Mouse (Mus musculus): Measurements from ENCODE around the gene Akap2. TPM values are rescaled to one million over a fixed set of nuclear protein-coding genes. Genes with fewer than 3 reads are reported as not detected.
A peak's percentile ranks its signal among the peaks of the same experiment; 100 is the strongest.

The Akap2 gene
- polyA plus RNA-seq, 1 experiment from 2014 or later: 48.5 TPM

DNA sequence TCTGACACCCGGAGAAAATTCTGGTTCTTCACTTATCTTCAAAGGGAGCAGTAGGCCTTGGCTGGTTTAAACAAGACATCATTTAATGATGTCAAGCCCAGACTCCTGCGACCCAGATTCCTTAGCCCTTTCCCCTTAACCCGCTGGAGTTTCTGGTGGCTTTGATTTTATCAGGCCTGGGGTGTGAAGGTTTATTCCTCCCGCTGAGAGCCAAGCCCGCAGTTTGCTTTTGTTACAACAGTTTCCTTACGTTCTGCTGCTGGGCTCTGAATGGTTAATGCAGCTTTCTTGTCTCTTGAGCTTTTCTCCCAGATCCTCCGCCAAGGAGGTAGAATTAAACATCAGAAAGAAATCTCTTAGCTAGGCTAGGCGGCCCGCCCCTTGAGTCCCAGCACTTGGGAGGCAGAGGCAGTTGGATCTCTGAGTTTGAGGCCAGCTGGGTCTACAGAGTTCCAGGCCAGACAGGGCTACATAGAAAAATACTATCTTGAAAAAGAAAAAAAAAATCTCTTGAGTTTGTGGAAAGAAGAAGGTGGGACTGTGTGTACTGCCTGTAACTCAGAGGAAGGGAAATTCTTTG is 135.1 kb downstream of the Akap2 start:
- ATAC-seq (replicated peaks; ENCODE audit: insufficient number of reproducible peaks, insufficient read depth, low FRiP score, low read depth): no peak
- Histone ChIP-seq H3K9me3 (replicated peaks) (no peaks in the 10 kb centered on the region), H3K4me3 (no peak overlapping the region), H3K36me3 (peaks cover 48% of the 10 kb centered on the region), H3K27ac (no peak overlapping the region), H3K4me1 (replicated peaks) (peaks cover 47% of the 10 kb centered on the region), H3K9ac (no peak overlapping the region), H3K27me3 (no peaks in the 10 kb centered on the region), H3K4me2 (no peak overlapping the region)
- WGBS: 37% methylated on average over 9 of the region's 9 CpGs

- no peak for ATAC-seq (replicated peaks; ENCODE audit: insufficient number of reproducible peaks, insufficient read depth, low FRiP score, low read depth)
- Histone ChIP-seq H3K9me3 (replicated peaks) (no peaks in the 10 kb centered on the region), H3K4me3 (no peak overlapping the region), H3K27ac (no peak overlapping the region), H3K36me3 (peaks cover 55% of the 10 kb centered on the region), H3K4me1 (replicated peaks) (peaks cover 40% of the 10 kb centered on the region), H3K9ac (no peak overlapping the region), H3K27me3 (no peaks in the 10 kb centered on the region), H3K4me2 (no peak overlapping the region)
- WGBS: 80% methylated on average over 6 of the region's 6 CpGs
Observed at GRCm38 (mm10) chr4:57854181-57854580, 136.7 kb downstream of the Akap2 start.

DNA sequence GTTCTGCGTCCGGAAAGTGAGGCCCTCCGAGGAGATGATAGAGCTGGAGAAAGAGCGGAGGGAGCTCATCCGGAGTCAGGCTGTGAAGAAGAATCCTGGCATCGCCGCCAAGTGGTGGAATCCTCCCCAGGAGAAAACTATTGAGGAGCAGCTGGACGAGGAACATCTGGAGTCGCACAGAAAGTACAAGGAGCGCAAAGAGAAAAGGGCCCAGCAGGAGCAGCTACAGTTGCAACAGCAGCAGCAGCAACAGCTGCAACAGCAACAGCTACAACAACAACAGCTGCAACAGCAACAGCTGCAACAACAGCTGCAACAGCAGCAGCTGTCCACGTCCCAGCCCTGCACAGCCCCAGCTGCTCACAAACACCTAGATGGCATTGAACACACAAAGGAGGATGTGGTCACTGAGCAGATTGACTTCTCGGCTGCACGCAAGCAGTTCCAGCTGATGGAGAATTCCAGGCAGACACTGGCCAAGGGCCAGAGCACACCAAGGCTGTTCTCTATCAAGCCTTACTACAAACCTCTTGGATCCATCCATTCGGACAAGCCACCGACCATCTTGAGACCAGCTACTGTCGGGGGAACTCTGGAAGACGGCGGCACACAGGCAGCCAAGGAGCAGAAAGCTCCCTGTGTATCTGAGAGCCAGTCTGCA is 138.0 kb downstream of the Akap2 start:
- no peak; the same call in 1 of the 2 replicates for ATAC-seq (replicated peaks; ENCODE audit: insufficient number of reproducible peaks, insufficient read depth, low FRiP score, low read depth)
- Histone ChIP-seq H3K9me3 (replicated peaks) (no peaks in the 10 kb centered on the region), H3K4me2 (no peak overlapping the region), H3K4me3 (no peak overlapping the region), H3K36me3 (peaks cover 52% of the 10 kb centered on the region), H3K9ac (no peak overlapping the region), H3K27ac (no peak overlapping the region), H3K4me1 (replicated peaks) (peaks cover 42% of the 10 kb centered on the region), H3K27me3 (no peaks in the 10 kb centered on the region)
- WGBS: 63% methylated on average over 18 of the region's 18 CpGs

DNA sequence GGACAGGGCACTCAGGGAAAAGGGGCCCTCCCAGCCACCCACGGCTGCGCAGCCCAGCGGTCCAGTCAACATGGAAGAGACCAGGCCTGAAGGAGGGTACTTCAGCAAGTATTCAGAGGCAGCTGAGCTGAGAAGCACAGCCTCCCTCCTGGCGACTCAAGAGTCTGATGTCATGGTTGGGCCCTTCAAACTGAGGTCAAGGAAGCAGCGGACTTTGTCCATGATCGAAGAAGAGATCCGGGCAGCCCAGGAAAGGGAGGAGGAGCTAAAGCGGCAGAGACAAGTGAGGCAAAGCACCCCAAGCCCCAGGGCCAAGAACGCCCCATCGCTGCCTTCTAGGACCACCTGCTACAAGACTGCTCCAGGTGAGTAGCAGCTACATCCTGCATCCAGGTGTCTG is 139.2 kb downstream of the Akap2 start:
- peaks cover 41% of the 10 kb centered on the region for H3K4me1 ChIP-seq (replicated peaks)
- no peak for ATAC-seq (replicated peaks; ENCODE audit: insufficient number of reproducible peaks, insufficient read depth, low FRiP score, low read depth)
- H3K36me3 ChIP-seq: peaks cover 50% of the 10 kb centered on the region

DNA sequence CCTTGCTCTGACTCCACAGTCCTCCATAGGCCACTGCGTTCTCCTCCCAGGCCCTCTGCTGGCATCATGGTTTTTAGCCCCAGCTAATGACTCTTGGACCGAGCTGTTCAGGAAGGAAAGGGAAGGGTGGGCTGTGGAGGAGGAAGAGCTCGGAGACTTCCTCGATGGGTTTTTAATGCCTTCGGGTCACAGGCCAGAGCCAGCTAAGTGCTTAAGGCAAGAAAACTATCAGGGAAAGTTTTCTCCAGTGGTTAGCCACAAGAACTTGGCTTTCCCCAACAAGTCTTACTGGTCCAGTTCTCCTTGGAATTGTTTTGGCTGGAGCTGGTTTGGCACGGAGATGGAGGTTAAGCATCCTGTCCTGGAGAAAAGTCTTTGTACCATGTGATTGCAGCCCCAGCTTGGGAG is 142.8 kb downstream of the Akap2 start:
- Histone ChIP-seq H3K9me3 (replicated peaks) (no peaks in the 10 kb centered on the region), H3K36me3 (peaks cover 39% of the 10 kb centered on the region), H3K4me1 (replicated peaks) (peaks cover 34% of the 10 kb centered on the region), H3K4me3 (no peak overlapping the region), H3K9ac (no peak overlapping the region), H3K4me2 (no peak overlapping the region), H3K27me3 (no peaks in the 10 kb centered on the region), H3K27ac (no peak overlapping the region)
- WGBS: 72% methylated on average over 6 of the region's 6 CpGs
- no peak; the same call in 1 of the 2 replicates for ATAC-seq (replicated peaks; ENCODE audit: insufficient number of reproducible peaks, insufficient read depth, low FRiP score, low read depth)

More for the DNA sequence above, 139.2 kb downstream of the Akap2 start:
- Histone ChIP-seq H3K4me3 (no peak overlapping the region), H3K9me3 (replicated peaks) (no peaks in the 10 kb centered on the region), H3K27me3 (no peaks in the 10 kb centered on the region), H3K4me2 (no peak overlapping the region), H3K27ac (no peak overlapping the region), H3K9ac (no peak overlapping the region)
- WGBS: 88% methylated on average over 10 of the region's 10 CpGs

DNA sequence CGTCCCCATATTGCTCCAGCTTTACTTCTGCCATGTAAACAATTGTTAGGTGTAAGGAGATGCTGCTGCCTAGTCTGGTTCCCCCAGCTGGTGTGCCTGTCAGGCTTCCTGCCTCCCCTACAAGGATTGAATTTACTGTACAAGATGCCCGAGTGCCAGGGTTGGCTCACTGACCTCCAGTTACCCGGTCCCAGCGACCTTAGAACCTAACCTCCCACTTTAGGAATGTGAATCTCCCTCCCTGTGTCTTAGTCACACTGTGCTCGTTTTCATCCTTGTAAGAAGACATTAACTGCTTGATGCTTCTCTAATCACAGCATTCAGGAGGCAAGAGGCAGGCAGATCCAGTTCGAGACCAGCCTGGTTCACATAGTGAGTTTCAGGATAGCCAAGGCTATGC is 143.7 kb downstream of the Akap2 start:
- WGBS: 63% methylated on average over 6 of the region's 6 CpGs
- H3K36me3 ChIP-seq: peaks cover 29% of the 10 kb centered on the region
- H3K4me2 ChIP-seq: no peak overlapping the region
- H3K4me3 ChIP-seq: no peak overlapping the region
- no peak overlapping the region for H3K27ac ChIP-seq
- H3K9me3 ChIP-seq (replicated peaks): no peaks in the 10 kb centered on the region
- H3K9ac ChIP-seq: no peak overlapping the region
- peaks cover 41% of the 10 kb centered on the region for H3K4me1 ChIP-seq (replicated peaks)
- no peak for ATAC-seq (replicated peaks; ENCODE audit: insufficient number of reproducible peaks, insufficient read depth, low FRiP score, low read depth)
- H3K27me3 ChIP-seq: no peaks in the 10 kb centered on the region

- Histone ChIP-seq H3K36me3 (peaks cover 22% of the 10 kb centered on the region), H3K9me3 (replicated peaks) (no peaks in the 10 kb centered on the region), H3K4me3 (no peak overlapping the region), H3K9ac (no peak overlapping the region), H3K4me2 (no peak overlapping the region), H3K4me1 (replicated peaks) (peaks cover 48% of the 10 kb centered on the region), H3K27me3 (no peaks in the 10 kb centered on the region), H3K27ac (no peak overlapping the region)
- 64% methylated on average over 8 of the region's 8 CpGs for WGBS
- no peak for ATAC-seq (replicated peaks; ENCODE audit: insufficient number of reproducible peaks, insufficient read depth, low FRiP score, low read depth)
Observed at GRCm38 (mm10) chr4:57861856-57862255, 144.4 kb downstream of the Akap2 start.

GRCm38 (mm10) chr4:57862269-57862986 is 145.0 kb downstream of the Akap2 start:
- no peaks in the 10 kb centered on the region for H3K9me3 ChIP-seq (replicated peaks)
- H3K4me1 ChIP-seq (replicated peaks): peaks cover 53% of the 10 kb centered on the region
- no peak overlapping the region for H3K4me2 ChIP-seq
- no peak overlapping the region for H3K9ac ChIP-seq
- no peak for ATAC-seq (replicated peaks; ENCODE audit: insufficient number of reproducible peaks, insufficient read depth, low FRiP score, low read depth)
- peaks cover 17% of the 10 kb centered on the region for H3K36me3 ChIP-seq
- no peaks in the 10 kb centered on the region for H3K27me3 ChIP-seq
- 70% methylated on average over 9 of the region's 9 CpGs for WGBS
- H3K27ac ChIP-seq: no peak overlapping the region
- H3K4me3 ChIP-seq: no peak overlapping the region

DNA sequence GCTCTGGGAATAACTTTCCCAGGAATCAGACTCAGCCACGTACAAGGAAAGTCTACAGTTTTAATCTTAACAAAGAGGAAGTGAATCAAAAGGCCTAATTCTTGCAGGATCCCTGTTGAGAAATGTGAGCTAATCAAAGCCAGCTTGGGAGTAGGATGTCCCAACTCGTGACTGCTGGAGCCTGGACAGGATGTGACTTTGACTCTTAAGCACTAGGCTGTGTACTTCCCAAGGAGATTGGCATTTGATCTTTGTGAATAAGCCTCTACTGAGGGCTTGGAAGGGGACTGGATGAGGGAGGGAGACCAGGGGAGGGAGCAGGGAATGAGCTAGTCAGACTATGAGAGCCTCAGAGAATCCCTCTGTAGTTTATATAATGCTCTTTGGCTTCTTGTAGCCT is 148.6 kb downstream of the Akap2 start:
- no peaks in the 10 kb centered on the region for H3K27me3 ChIP-seq
- peaks cover 34% of the 10 kb centered on the region for H3K4me1 ChIP-seq (replicated peaks)
- H3K4me3 ChIP-seq: no peak overlapping the region
- WGBS: 27% methylated on average over 2 of the region's 2 CpGs
- H3K27ac ChIP-seq: peak overlapping the region; percentile 45
- no peak overlapping the region for H3K4me2 ChIP-seq
- no peak overlapping the region for H3K9ac ChIP-seq
- ATAC-seq (replicated peaks; ENCODE audit: insufficient number of reproducible peaks, insufficient read depth, low FRiP score, low read depth): no peak
- no peaks in the 10 kb centered on the region for H3K9me3 ChIP-seq (replicated peaks)
- peaks cover 4% of the 10 kb centered on the region; the same call in 1 of the 2 replicates for H3K36me3 ChIP-seq

DNA sequence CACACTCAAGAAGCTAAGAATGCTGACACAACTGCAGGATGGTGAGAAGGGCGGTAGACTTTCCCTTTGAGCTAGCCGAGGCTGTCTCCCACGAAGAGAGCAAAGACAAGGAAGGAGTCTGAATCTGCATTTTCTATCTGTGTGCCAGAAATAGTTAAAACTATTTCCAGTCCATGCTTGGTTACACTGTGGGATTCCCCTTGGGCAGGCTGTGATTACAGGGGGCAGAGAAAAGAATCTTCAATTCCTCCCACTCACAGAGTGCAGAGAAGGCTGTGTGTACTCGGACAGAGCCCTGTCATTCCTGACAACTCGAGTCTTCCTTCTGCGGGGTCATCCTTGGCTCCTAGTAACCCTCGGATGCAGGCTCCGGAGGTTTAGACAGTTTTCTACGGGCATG is 149.5 kb downstream of the Akap2 start:
- WGBS: 52% methylated on average over 9 of the region's 9 CpGs
- Histone ChIP-seq H3K27ac (peak overlapping the region; percentile 40), H3K9me3 (replicated peaks) (no peaks in the 10 kb centered on the region), H3K9ac (no peak overlapping the region), H3K4me3 (no peak overlapping the region), H3K27me3 (no peaks in the 10 kb centered on the region), H3K4me1 (replicated peaks) (peaks cover 28% of the 10 kb centered on the region), H3K36me3 (peaks cover 4% of the 10 kb centered on the region; the same call in 1 of the 2 replicates), H3K4me2 (no peak overlapping the region)
- ATAC-seq (replicated peaks; ENCODE audit: insufficient number of reproducible peaks, insufficient read depth, low FRiP score, low read depth): no peak

- H3K27ac ChIP-seq: no peak overlapping the region
- H3K4me2 ChIP-seq: no peak overlapping the region
Observed at GRCm38 (mm10) chr4:57867454-57867853, 150.0 kb downstream of the Akap2 start.

More at GRCm38 (mm10) chr4:57867454-57867853, 150.0 kb downstream of the Akap2 start:
- ATAC-seq (replicated peaks; ENCODE audit: insufficient number of reproducible peaks, insufficient read depth, low FRiP score, low read depth): no peak
- peaks cover 4% of the 10 kb centered on the region; the same call in 1 of the 2 replicates for H3K36me3 ChIP-seq
- H3K9me3 ChIP-seq (replicated peaks): no peaks in the 10 kb centered on the region
- no peak overlapping the region for H3K9ac ChIP-seq
- peaks cover 24% of the 10 kb centered on the region for H3K4me1 ChIP-seq (replicated peaks)
- H3K27me3 ChIP-seq: no peaks in the 10 kb centered on the region
- H3K4me3 ChIP-seq: no peak overlapping the region
- 46% methylated on average over 10 of the region's 10 CpGs for WGBS
